Mouse (Mus musculus): ENCODE data around the gene Nhlrc4. TPM values are rescaled to one million over a fixed set of nuclear protein-coding genes. Genes with fewer than 3 reads are reported as not detected.

Gene Nhlrc4
- polyA plus RNA-seq, 2 experiments, result 0.10 TPM; not detected in 1

- 92% methylated on average over 2 of the region's 2 CpGs for WGBS
- TF ChIP-seq POLR2A (IDR thresholded peaks at IDR 0.05; ENCODE audit: borderline replicate concordance, extremely low read depth, insufficient read depth, insufficient read length), result no peak
- Histone ChIP-seq H3K4me2 (replicated peaks; ENCODE audit: low read depth, low read length, severe bottlenecking) (no peak overlapping the region), H3K27ac (replicated peaks; ENCODE audit: low read depth, low read length) (no peak overlapping the region), H3K9ac (ENCODE audit: low read depth, low read length, severe bottlenecking) (no peak overlapping the region), H3K36me3 (ENCODE audit: control insufficient read depth, insufficient read depth, low read length) (peaks cover 18% of the 10 kb centered on the region), H3K9me3 (ENCODE audit: control insufficient read depth, low read length) (no peaks in the 10 kb centered on the region), H3K27me3 (ENCODE audit: control insufficient read depth, insufficient read depth, low read length) (no peaks in the 10 kb centered on the region), H3K4me1 (ENCODE audit: control insufficient read depth, insufficient read depth, low read length) (no peaks in the 10 kb centered on the region), H3K4me3 (replicated peaks; ENCODE audit: low read length) (no peak overlapping the region)
- ATAC-seq (ENCODE audit: low FRiP score, low read depth) (no peak), DNase-seq (ENCODE audit: low spot score) (no peak)
These were observed 37.1 kb downstream of the Nhlrc4 start for GRCm38 (mm10) chr17:25907640-25908039.

GRCm38 (mm10) chr17:25903061-25903460 is 41.7 kb downstream of the Nhlrc4 start:
- H3K4me2 ChIP-seq (replicated peaks; ENCODE audit: low read depth, low read length, severe bottlenecking), result no peak overlapping the region
- ATAC-seq (ENCODE audit: low FRiP score, low read depth) (no peak), DNase-seq (ENCODE audit: low spot score) (no peak)
- no peaks in the 10 kb centered on the region for H3K9me3 ChIP-seq (ENCODE audit: control insufficient read depth, low read length)
- no peak overlapping the region for H3K9ac ChIP-seq (ENCODE audit: low read depth, low read length, severe bottlenecking)
- no peak overlapping the region for H3K27ac ChIP-seq (replicated peaks; ENCODE audit: low read depth, low read length)
- H3K27me3 ChIP-seq (ENCODE audit: control insufficient read depth, insufficient read depth, low read length), result no peaks in the 10 kb centered on the region
- no peaks in the 10 kb centered on the region for H3K4me1 ChIP-seq (ENCODE audit: control insufficient read depth, insufficient read depth, low read length)
- peaks cover 18% of the 10 kb centered on the region for H3K36me3 ChIP-seq (ENCODE audit: control insufficient read depth, insufficient read depth, low read length)
- WGBS, result 86% methylated on average over 3 of the region's 3 CpGs
- no peak for TF ChIP-seq POLR2A (IDR thresholded peaks at IDR 0.05; ENCODE audit: borderline replicate concordance, extremely low read depth, insufficient read depth, insufficient read length)
- no peak overlapping the region for H3K4me3 ChIP-seq (replicated peaks; ENCODE audit: low read length)

GRCm38 (mm10) chr17:25900193-25900592 is 44.6 kb downstream of the Nhlrc4 start:
- no peak overlapping the region for H3K9ac ChIP-seq (ENCODE audit: low read depth, low read length, severe bottlenecking)
- TF ChIP-seq POLR2A (IDR thresholded peaks at IDR 0.05; ENCODE audit: borderline replicate concordance, extremely low read depth, insufficient read depth, insufficient read length), result no peak
- peaks cover 10% of the 10 kb centered on the region for H3K36me3 ChIP-seq (ENCODE audit: control insufficient read depth, insufficient read depth, low read length)
- H3K4me3 ChIP-seq (replicated peaks; ENCODE audit: low read length), result no peak overlapping the region
- no peak overlapping the region for H3K27ac ChIP-seq (replicated peaks; ENCODE audit: low read depth, low read length)
- no peaks in the 10 kb centered on the region for H3K9me3 ChIP-seq (ENCODE audit: control insufficient read depth, low read length)
- H3K4me2 ChIP-seq (replicated peaks; ENCODE audit: low read depth, low read length, severe bottlenecking), result no peak overlapping the region
- H3K4me1 ChIP-seq (ENCODE audit: control insufficient read depth, insufficient read depth, low read length), result no peaks in the 10 kb centered on the region
- 100% methylated on average over 1 of the region's 1 CpGs for WGBS
- no peaks in the 10 kb centered on the region for H3K27me3 ChIP-seq (ENCODE audit: control insufficient read depth, insufficient read depth, low read length)
- DNase-seq (ENCODE audit: low spot score), result no peak
- ATAC-seq (ENCODE audit: low FRiP score, low read depth), result no peak

GRCm38 (mm10) chr17:25895891-25896290 is 48.9 kb downstream of the Nhlrc4 start:
- Histone ChIP-seq H3K9ac (ENCODE audit: low read depth, low read length, severe bottlenecking) (no peak overlapping the region), H3K36me3 (ENCODE audit: control insufficient read depth, insufficient read depth, low read length) (peaks cover 10% of the 10 kb centered on the region), H3K27ac (replicated peaks; ENCODE audit: low read depth, low read length) (no peak overlapping the region), H3K9me3 (ENCODE audit: control insufficient read depth, low read length) (no peaks in the 10 kb centered on the region), H3K4me1 (ENCODE audit: control insufficient read depth, insufficient read depth, low read length) (no peaks in the 10 kb centered on the region), H3K4me3 (replicated peaks; ENCODE audit: low read length) (no peak overlapping the region), H3K4me2 (replicated peaks; ENCODE audit: low read depth, low read length, severe bottlenecking) (no peak overlapping the region), H3K27me3 (ENCODE audit: control insufficient read depth, insufficient read depth, low read length) (no peaks in the 10 kb centered on the region)
- ATAC-seq (ENCODE audit: low FRiP score, low read depth) (no peak), DNase-seq (ENCODE audit: low spot score) (no peak)
- no peak for TF ChIP-seq POLR2A (IDR thresholded peaks at IDR 0.05; ENCODE audit: borderline replicate concordance, extremely low read depth, insufficient read depth, insufficient read length)
- 72% methylated on average over 12 of the region's 12 CpGs for WGBS

- Histone ChIP-seq H3K27me3 (ENCODE audit: control insufficient read depth, insufficient read depth, low read length) (no peaks in the 10 kb centered on the region), H3K4me1 (ENCODE audit: control insufficient read depth, insufficient read depth, low read length) (no peaks in the 10 kb centered on the region), H3K27ac (replicated peaks; ENCODE audit: low read depth, low read length) (no peak overlapping the region), H3K9me3 (ENCODE audit: control insufficient read depth, low read length) (no peaks in the 10 kb centered on the region), H3K4me2 (replicated peaks; ENCODE audit: low read depth, low read length, severe bottlenecking) (no peak overlapping the region), H3K9ac (ENCODE audit: low read depth, low read length, severe bottlenecking) (no peak overlapping the region), H3K4me3 (replicated peaks; ENCODE audit: low read length) (no peak overlapping the region), H3K36me3 (ENCODE audit: control insufficient read depth, insufficient read depth, low read length) (peaks cover 10% of the 10 kb centered on the region)
- 55% methylated on average over 2 of the region's 2 CpGs for WGBS
- ATAC-seq (ENCODE audit: low FRiP score, low read depth) (no peak), DNase-seq (ENCODE audit: low spot score) (no peak)
- TF ChIP-seq POLR2A (IDR thresholded peaks at IDR 0.05; ENCODE audit: borderline replicate concordance, extremely low read depth, insufficient read depth, insufficient read length), result no peak
These were observed 49.3 kb downstream of the Nhlrc4 start for GRCm38 (mm10) chr17:25895415-25895814.
